Mouse (Mus musculus): ENCODE results near the gene Mbl1. TPM values are rescaled to one million over a fixed set of nuclear protein-coding genes. Genes with fewer than 3 reads are reported as not detected.

The Mbl1 gene
- polyA plus RNA-seq, 1 experiment from 2014 or later: 6.7 TPM

Other genes with a start within 250 kb of the Mbl1 start
- gene Tspan14, start 184.7 kb upstream of the Mbl1 start, polyA plus RNA-seq (2014; fragmentation: Nextera tagmentation; extraction: Ambion mirVana): 65.3 and 68.1 TPM in 2 replicates
- 78.2 and 84.8 TPM in 2 replicates for gene Fam213a, start 137.7 kb upstream of the Mbl1 start, polyA plus RNA-seq (2014; fragmentation: Nextera tagmentation; extraction: Ambion mirVana)
- gene Dydc2, start 82.2 kb upstream of the Mbl1 start, polyA plus RNA-seq (2014; fragmentation: Nextera tagmentation; extraction: Ambion mirVana): not detected in 2 replicates
- not detected in 2 replicates for gene Dydc1, start 78.5 kb upstream of the Mbl1 start, polyA plus RNA-seq (2014; fragmentation: Nextera tagmentation; extraction: Ambion mirVana)
- gene Mat1a, start 46.4 kb upstream of the Mbl1 start, polyA plus RNA-seq (2014; fragmentation: Nextera tagmentation; extraction: Ambion mirVana): 0.05 and 0.19 TPM in 2 replicates
- not detected in 2 replicates for gene Sftpa1, start 19.7 kb upstream of the Mbl1 start, polyA plus RNA-seq (2014; fragmentation: Nextera tagmentation; extraction: Ambion mirVana)
- 0.08 TPM in 1 of 2 replicates, not detected in the other for gene Sftpd, start 33.7 kb downstream of the Mbl1 start, polyA plus RNA-seq (2014; fragmentation: Nextera tagmentation; extraction: Ambion mirVana)
- gene Gm2832, start 127.3 kb downstream of the Mbl1 start, polyA plus RNA-seq (2014; fragmentation: Nextera tagmentation; extraction: Ambion mirVana): 0.10 TPM in 1 of 2 replicates, not detected in the other
- gene Gm5798, start 197.2 kb downstream of the Mbl1 start, polyA plus RNA-seq (2014; fragmentation: Nextera tagmentation; extraction: Ambion mirVana): not detected in 2 replicates
- gene Gm7945, start 234.9 kb downstream of the Mbl1 start, polyA plus RNA-seq (2014; fragmentation: Nextera tagmentation; extraction: Ambion mirVana): not detected in 2 replicates